Mouse (Mus musculus) stomach, embryonic 15.5 days (tissue): ENCODE results near the gene Wwc2. TPM values are rescaled to one million over a fixed set of nuclear protein-coding genes. Genes with fewer than 3 reads are reported as not detected.

Source experiments
- ATAC-seq: fragments of 200-750 bp; cut with Nextera tagmentation; 2 replicates; pipeline ENCODE4 v1.8.0; 2017; ENCODE audit warnings: low read depth, moderate number of reproducible peaks, moderate TSS enrichment; ENCODE audit not compliant: insufficient read depth, low FRiP score
- H3K27ac ChIP-seq: fragments of 300-500 bp; sonication (generic); 2 replicates; pipeline ENCODE4 v1.5.1; 2015; ENCODE audit warnings: mild to moderate bottlenecking, inconsistent platforms
- H3K27me3 ChIP-seq: fragments of 300-500 bp; sonication (generic); replicated peaks from 2 replicates; pipeline ENCODE4 v1.6.1; 2015; ENCODE audit warnings: inconsistent platforms
- H3K36me3 ChIP-seq: fragments of 300-500 bp; sonication (generic); 2 replicates; pipeline ENCODE4 v1.6.1; 2015; ENCODE audit warnings: inconsistent platforms
- H3K4me1 ChIP-seq: fragments of 300-500 bp; sonication (generic); 2 replicates; pipeline ENCODE4 v1.6.1; 2015; ENCODE audit warnings: inconsistent platforms
- H3K4me2 ChIP-seq: fragments of 300-500 bp; sonication (generic); 2 replicates; pipeline ENCODE4 v1.6.1; 2015; ENCODE audit warnings: mild to moderate bottlenecking, inconsistent platforms
- H3K4me3 ChIP-seq: fragments of 300-500 bp; sonication (generic); replicated peaks from 2 replicates; pipeline ENCODE4 v1.5.1; 2015; ENCODE audit warnings: inconsistent platforms
- H3K9ac ChIP-seq: fragments of 300-500 bp; sonication (generic); 2 replicates; pipeline ENCODE4 v1.6.1; 2015; ENCODE audit warnings: inconsistent platforms
- H3K9me3 ChIP-seq: fragments of 300-500 bp; sonication (generic); 2 replicates; pipeline ENCODE4 v1.6.1; 2016; ENCODE audit warnings: inconsistent platforms
- WGBS: fragments of 180-500 bp; shearing (Covaris S2); methylation state at CpG from one replicate; pipeline ENCODE4 v1.1.7; 2015; 5-methylcytosine and 5-hydroxymethylcytosine counted together
- polyA plus RNA-seq: library from polyadenylated mRNA; unstranded; fragments of >200 nt; fragmentation: Nextera tagmentation; extraction: Ambion mirVana; gene quantifications from 2 replicates; pipeline ENCODE4 v1.2.1, GENCODE M21; 2015

Wwc2 gene
- polyA plus RNA-seq, 1 experiment from 2014 or later, result 10.5 TPM

- Histone ChIP-seq H3K27me3 (no peaks in the 10 kb centered on the region), H3K9me3 (no peaks in the 10 kb centered on the region), H3K4me1 (peaks cover 15% of the 10 kb centered on the region), H3K9ac (no peak overlapping the region), H3K4me2 (peak overlapping the region; percentile 78), H3K4me3 (peak overlapping the region; percentile 17; the same call in 1 of the 2 replicates), H3K27ac (no peak overlapping the region), H3K36me3 (no peaks in the 10 kb centered on the region)
- no peak for ATAC-seq
- 33% methylated on average over 15 of the region's 15 CpGs for WGBS
Observed at GRCm38 (mm10) chr8:47988111-47988510, 2.6 kb downstream of the Wwc2 start.

GRCm38 (mm10) chr8:47985644-47986043, 5.1 kb downstream of the Wwc2 start:
- ATAC-seq, result no peak
- Histone ChIP-seq H3K4me2 (no peak overlapping the region), H3K9ac (no peak overlapping the region), H3K36me3 (no peaks in the 10 kb centered on the region), H3K4me1 (peaks cover 7% of the 10 kb centered on the region), H3K27me3 (no peaks in the 10 kb centered on the region), H3K9me3 (no peaks in the 10 kb centered on the region), H3K4me3 (no peak overlapping the region), H3K27ac (no peak overlapping the region)
- 50% methylated on average over 10 of the region's 10 CpGs for WGBS

DNA sequence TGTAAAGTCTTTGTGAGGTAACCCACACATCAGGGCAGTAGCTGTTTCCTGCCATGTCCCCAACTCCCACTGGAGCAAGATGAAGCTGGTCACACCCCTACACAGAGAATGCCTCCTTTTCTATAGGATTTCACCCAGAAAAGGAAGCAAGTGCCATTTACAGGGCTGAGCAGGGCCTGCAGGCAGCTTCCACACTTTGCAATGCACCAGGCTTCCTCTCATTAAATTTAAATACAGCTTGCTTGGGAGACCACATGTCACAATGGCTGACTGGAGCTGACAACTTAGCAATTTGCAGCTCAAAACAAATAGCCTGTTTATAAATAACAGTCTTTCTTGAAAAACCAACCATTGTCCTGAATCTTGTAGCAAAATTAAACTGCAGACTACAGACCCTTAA, 5.5 kb downstream of the Wwc2 start:
- H3K4me3 ChIP-seq, result no peak overlapping the region
- no peak overlapping the region for H3K27ac ChIP-seq
- H3K4me2 ChIP-seq, result no peak overlapping the region
- H3K36me3 ChIP-seq, result no peaks in the 10 kb centered on the region
- ATAC-seq, result no peak
- no peak overlapping the region for H3K9ac ChIP-seq
- no peaks in the 10 kb centered on the region for H3K27me3 ChIP-seq
- no peaks in the 10 kb centered on the region for H3K9me3 ChIP-seq
- H3K4me1 ChIP-seq, result peaks cover 7% of the 10 kb centered on the region

GRCm38 (mm10) chr8:47981075-47981474, 9.6 kb downstream of the Wwc2 start:
- H3K36me3 ChIP-seq, result 0 out of 2 replicates have a peak, but pooled peaks cover 2% of the 10 kb centered on the region
- H3K27ac ChIP-seq, result no peak overlapping the region
- WGBS, result 86% methylated on average over 6 of the region's 6 CpGs
- H3K9me3 ChIP-seq, result no peaks in the 10 kb centered on the region
- H3K4me2 ChIP-seq, result no peak overlapping the region
- ATAC-seq, result no peak
- no peaks in the 10 kb centered on the region for H3K27me3 ChIP-seq
- no peaks in the 10 kb centered on the region; the same call in 1 of the 2 replicates for H3K4me1 ChIP-seq
- no peak overlapping the region for H3K9ac ChIP-seq
- no peak overlapping the region for H3K4me3 ChIP-seq

DNA sequence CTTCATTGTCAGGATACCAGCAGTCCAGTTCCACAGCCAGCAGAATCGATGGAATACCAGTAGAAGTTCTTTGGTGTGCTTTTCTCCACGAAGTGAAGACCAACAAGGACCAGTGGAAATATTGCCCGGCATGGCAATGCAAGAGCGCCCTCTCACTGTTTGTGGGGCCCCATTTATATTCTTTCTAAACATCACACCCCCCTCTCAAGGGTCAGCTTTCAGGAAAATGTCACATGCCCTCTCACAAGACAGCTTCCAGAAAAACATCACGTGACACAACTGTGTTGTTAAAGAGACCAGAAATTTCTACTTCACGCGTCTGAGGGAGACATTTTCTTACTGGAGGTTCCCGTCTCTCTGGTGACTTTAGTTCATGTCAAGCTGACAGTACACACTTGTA, 10.8 kb downstream of the Wwc2 start:
- Histone ChIP-seq H3K9ac (no peak overlapping the region), H3K27me3 (no peaks in the 10 kb centered on the region), H3K9me3 (no peaks in the 10 kb centered on the region), H3K4me3 (no peak overlapping the region), H3K4me1 (peaks cover 2% of the 10 kb centered on the region; the same call in 1 of the 2 replicates), H3K4me2 (no peak overlapping the region), H3K27ac (no peak overlapping the region), H3K36me3 (0 out of 2 replicates have a peak, but pooled peaks cover 2% of the 10 kb centered on the region)
- ATAC-seq, result no peak
- WGBS, result 88% methylated on average over 8 of the region's 8 CpGs

- Histone ChIP-seq H3K4me1 (0 out of 2 replicates have a peak, but pooled peaks cover 6% of the 10 kb centered on the region), H3K27me3 (no peaks in the 10 kb centered on the region), H3K9ac (no peak overlapping the region), H3K4me2 (no peak overlapping the region), H3K9me3 (no peaks in the 10 kb centered on the region), H3K27ac (no peak overlapping the region), H3K36me3 (0 out of 2 replicates have a peak, but pooled peaks cover 2% of the 10 kb centered on the region), H3K4me3 (no peak overlapping the region)
- WGBS, result 82% methylated on average over 6 of the region's 6 CpGs
- ATAC-seq, result no peak
Observed at GRCm38 (mm10) chr8:47978755-47979154, 12.0 kb downstream of the Wwc2 start.

GRCm38 (mm10) chr8:47974963-47975314, 15.8 kb downstream of the Wwc2 start:
- no peak for ATAC-seq
- Histone ChIP-seq H3K27me3 (no peaks in the 10 kb centered on the region), H3K9me3 (no peaks in the 10 kb centered on the region), H3K4me1 (0 out of 2 replicates have a peak, but pooled peaks cover 6% of the 10 kb centered on the region), H3K27ac (peak overlapping the region; percentile 7; the same call in 1 of the 2 replicates), H3K36me3 (0 out of 2 replicates have a peak, but pooled peaks cover 2% of the 10 kb centered on the region), H3K9ac (no peak overlapping the region), H3K4me3 (peak overlapping the region; percentile 26), H3K4me2 (peak overlapping the region; percentile 54)
- WGBS, result 41% methylated on average over 7 of the region's 7 CpGs

DNA sequence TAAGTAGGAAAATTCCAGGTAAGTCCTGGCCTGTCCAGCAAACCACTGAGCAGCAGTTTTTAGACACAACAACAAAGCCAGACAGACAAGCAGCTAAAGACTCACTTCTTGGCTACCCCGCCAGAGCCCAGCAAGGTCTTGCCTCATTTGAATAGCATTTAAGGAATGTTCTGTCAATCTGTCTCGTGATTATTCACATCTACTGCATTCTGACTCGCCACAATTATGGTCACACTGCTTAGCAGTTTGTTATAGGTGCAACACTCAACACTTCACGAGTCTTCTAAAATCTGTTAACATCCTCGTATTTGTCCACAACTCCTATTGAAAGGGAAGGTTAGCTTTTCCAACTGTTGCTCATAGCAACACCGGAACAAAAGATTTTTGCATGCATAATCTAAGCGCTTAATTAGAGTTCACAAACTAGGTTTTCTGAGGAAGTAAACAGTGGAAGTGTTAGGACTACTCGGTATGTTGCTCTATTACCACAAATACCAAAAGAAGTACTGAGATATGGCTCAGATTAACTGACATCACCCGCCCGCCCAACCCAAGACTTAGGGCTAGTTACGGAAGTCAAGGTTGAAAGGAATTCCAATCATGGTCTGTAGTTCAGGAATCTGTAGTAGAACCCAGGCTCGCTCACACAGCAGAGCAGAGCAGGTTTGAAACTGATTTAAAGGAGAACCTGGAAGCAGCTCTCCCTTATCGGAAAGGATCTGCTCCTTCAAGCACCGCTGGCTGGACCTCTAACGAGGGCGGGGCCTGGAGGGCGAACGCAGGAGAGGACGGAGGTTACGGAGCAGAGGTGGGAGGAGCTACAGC, 16.4 kb downstream of the Wwc2 start:
- Histone ChIP-seq H3K27me3 (no peaks in the 10 kb centered on the region), H3K4me2 (peak overlapping the region; percentile 54), H3K4me3 (peak overlapping the region; percentile 26), H3K9ac (no peak overlapping the region), H3K4me1 (0 out of 2 replicates have a peak, but pooled peaks cover 6% of the 10 kb centered on the region), H3K36me3 (0 out of 2 replicates have a peak, but pooled peaks cover under 1% of the 10 kb centered on the region), H3K9me3 (no peaks in the 10 kb centered on the region), H3K27ac (peak overlapping the region; percentile 7; the same call in 1 of the 2 replicates)
- 0 out of 2 replicates have a peak, but pooled peaks have one; percentile 45 for ATAC-seq
- 37% methylated on average over 20 of the region's 20 CpGs for WGBS

DNA sequence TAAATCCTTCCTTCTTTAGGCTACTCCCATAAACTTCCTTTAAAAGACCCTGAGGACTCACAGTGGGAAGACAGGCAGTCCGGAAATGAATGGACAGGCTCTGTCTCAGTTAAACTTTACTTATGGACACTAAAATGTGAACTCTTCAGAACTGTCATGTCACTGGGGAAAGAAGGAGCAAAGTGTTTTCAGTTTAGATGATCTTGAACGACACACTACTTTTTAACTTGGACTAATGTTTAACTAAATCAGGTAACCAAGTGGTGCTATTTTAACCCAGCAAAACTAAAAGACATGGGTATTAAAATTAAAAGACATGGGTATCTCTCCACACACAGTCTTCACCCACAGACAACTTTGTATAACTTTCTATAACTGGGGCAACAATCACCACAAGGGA, 19.6 kb downstream of the Wwc2 start:
- Histone ChIP-seq H3K4me3 (no peak overlapping the region), H3K4me2 (no peak overlapping the region), H3K9me3 (no peaks in the 10 kb centered on the region), H3K9ac (no peak overlapping the region), H3K36me3 (no peaks in the 10 kb centered on the region), H3K27me3 (no peaks in the 10 kb centered on the region), H3K4me1 (0 out of 2 replicates have a peak, but pooled peaks cover 6% of the 10 kb centered on the region), H3K27ac (no peak overlapping the region)
- 62% methylated on average over 2 of the region's 2 CpGs for WGBS
- ATAC-seq, result no peak

DNA sequence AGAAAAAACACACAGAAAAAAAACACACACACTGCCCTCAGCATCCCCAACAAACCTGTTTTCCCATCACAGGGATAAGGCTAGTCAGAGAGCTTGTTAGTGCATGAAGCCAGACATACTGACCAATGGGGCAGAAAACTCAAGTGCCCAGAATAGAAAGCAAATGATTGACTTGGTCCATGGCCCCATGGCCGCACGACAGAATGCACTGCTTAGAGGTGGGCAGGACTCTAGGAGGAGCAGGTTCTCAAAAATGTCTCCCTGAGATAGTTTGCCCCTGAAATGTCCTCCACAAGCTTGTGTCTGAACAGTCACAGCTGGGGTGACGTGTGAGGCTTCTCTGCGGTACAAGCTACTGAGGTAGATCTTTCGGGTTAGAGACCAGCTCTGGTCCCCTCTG, 20.1 kb downstream of the Wwc2 start:
- no peak overlapping the region for H3K9ac ChIP-seq

GRCm38 (mm10) chr8:47967045-47967920, 23.4 kb downstream of the Wwc2 start:
- no peak overlapping the region for H3K4me3 ChIP-seq
- 65% methylated on average over 20 of the region's 20 CpGs for WGBS
- H3K9ac ChIP-seq, result no peak overlapping the region
- no peak overlapping the region for H3K27ac ChIP-seq
- no peaks in the 10 kb centered on the region for H3K36me3 ChIP-seq
- no peak overlapping the region for H3K4me2 ChIP-seq
- no peaks in the 10 kb centered on the region for H3K27me3 ChIP-seq
- ATAC-seq, result no peak
- H3K9me3 ChIP-seq, result no peaks in the 10 kb centered on the region
- 0 out of 2 replicates have a peak, but pooled peaks cover under 1% of the 10 kb centered on the region for H3K4me1 ChIP-seq

More for the DNA sequence above, 20.1 kb downstream of the Wwc2 start:
- Histone ChIP-seq H3K36me3 (no peaks in the 10 kb centered on the region), H3K4me2 (no peak overlapping the region), H3K4me1 (0 out of 2 replicates have a peak, but pooled peaks cover 6% of the 10 kb centered on the region), H3K9me3 (no peaks in the 10 kb centered on the region), H3K27ac (no peak overlapping the region), H3K4me3 (no peak overlapping the region), H3K27me3 (no peaks in the 10 kb centered on the region)
- ATAC-seq, result no peak
- WGBS, result 79% methylated on average over 5 of the region's 5 CpGs
